Mouse (Mus musculus): Measurements from ENCODE around the gene Oxsr1.
A peak's percentile ranks its signal among the peaks of the same experiment; 100 is the strongest.
"Not testable (repeated sequence)": the region's sequence is repeated elsewhere in the genome, so short reads cannot be mapped to it uniquely, and the experiment has no call there.

Gene Oxsr1

DNA sequence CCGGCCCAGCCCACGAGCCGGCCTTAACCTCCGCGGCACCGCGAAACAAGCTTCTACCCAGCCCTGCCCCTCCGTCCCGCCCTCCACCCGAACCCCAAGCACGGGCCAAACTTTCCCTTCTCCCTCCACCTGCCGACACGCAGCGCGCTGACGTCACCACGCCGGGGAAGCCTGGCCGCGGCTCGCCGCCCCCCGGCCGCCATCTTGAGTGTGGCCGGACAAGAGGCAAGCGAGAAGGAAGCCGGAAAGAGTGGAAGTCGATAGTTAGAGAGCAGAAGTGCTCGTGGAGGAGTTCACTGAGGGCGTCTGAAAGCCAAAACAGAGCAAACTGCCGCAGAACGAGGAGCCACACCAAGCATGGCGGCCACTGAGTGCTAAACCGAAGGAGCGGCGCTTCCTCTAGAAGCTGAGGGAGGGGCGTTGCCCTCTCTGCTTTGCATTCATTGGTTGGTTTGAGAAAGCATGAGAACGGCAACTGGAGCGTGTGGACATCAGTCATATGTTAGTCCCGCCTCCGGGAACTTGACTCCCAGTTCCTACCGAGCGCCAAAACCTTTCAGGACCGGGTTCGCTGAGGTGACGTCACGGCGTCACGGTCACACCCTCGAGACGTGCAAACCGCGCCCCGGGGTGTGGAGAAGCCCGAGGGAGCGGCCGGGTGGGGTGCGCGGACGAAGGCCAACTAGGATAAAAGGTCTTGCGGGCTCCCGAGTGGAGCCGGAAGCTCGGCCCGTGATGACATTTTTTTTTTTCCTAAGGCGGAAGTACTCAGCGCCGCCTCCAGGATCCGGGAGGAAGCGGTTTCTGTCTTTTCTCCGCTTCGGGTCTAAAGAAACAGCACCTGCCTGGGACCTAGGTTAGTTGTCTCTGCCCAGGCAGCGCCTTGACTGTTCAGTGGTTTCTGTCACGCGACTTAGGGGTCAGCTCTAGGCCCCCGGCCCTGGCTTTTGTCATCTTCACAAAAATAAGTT lies at the start of gene Oxsr1:
Gene Oxsr1, minus strand, starts transcription at position 139 of the 971 bp plus-strand sequence.
- DNase-seq (ENCODE audit: low read depth, low spot score) = peak; percentile 100

DNA sequence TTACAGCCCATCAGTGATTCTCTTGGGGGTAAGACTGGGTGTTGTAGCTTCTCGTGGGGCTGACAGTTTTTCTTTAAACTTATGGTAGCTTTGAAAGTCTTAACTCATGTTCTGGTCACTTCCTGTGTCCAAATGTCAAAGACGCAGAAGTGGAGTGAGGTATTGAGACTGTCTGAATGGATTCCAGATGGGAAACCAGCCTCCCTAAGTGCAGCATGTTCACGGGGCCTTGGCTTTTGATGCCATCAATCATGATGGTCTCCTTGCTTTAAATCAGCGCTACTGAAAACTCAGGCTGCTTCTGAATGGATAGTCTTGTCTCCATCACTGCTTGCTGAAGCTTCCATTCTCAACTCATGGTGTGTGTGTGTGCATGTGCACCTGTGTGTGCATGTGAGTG lies 49.0 kb upstream of the Oxsr1 start:
- no peak for DNase-seq (ENCODE audit: low read depth, low spot score)

DNA sequence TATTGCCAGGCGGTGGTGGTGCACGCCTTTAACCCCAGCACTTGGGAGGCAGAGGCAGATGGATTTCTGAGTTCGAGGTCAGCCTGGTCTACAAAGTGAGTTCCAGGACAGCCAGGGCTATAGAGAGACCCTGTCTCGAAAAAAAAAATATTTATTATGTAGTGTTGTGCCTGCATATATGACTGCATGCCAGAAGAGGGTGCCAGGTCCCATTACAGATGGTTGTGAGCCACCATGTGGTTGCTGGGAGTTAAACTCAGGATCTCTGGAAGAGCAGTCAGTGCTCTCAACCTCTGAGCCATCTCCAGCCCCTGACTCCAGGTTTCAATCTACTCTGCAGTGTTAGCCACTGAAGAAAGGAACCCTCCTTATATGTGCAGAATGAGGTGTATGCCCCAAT lies 48.5 kb upstream of the Oxsr1 start:
- not testable (repeated sequence) for DNase-seq (ENCODE audit: low read depth, low spot score)

DNA sequence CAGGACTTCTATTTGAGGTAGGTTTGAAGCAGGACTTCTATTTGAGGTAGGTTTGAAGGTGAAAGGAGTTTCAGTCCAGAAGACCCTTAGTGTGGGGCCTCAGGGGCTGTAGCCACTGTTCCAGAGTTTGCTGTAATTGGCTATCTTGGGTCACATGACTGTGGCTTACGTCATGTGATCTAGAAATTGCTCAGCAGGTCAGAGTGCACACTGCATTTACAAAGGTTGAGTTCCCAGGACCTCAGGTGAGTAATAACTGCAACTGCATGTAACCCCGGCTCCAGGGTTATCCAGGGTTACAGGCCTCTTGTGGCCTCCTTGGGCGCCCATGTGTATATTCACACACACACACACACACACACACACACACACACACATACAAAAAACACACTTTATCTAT lies 46.1 kb upstream of the Oxsr1 start:
- DNase-seq (ENCODE audit: low read depth, low spot score) = no peak

DNA sequence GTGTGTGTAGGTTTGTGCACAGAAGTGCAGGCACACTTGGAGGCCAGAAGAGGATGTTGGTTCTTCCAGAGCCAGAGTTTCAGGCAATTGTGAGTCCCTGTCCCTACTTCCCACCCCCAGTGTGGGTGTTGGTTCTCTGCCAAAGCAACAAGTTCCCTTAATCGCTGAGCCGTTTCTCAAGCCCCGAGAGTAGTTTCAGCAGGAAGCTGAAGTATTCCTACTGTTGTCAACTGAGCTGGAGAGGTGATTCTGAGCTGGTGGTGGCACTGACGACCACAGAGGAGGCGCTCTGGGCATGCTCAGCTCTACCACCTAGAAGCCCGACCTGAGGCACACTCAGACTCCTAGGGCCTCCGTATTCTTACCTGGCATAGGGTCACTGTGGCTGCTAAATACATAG lies 43.1 kb upstream of the Oxsr1 start, which contains the start of gene Slc22a14:
Gene Slc22a14, minus strand, starts transcription at position 270 of the 400 bp plus-strand sequence.
- no peak for DNase-seq (ENCODE audit: low read depth, low spot score)

DNA sequence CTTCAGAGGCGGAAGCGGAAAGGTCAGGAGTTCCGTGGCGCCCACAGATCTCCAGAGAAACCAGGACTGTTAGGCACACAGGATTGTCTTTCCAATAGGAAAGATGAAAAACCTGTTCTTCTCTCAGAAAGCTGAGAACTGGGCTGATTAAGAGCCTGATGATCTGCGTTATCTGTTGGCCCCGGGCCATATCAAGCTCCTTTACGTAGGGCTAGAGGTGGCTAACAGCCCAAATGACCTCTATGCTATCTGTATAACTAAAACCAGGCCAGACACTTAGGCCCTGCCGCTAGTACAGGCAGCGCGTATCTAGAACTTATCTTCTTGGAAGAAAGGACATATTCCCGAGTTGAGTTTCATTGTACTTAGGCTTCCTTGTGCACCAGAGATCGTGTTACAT lies 41.0 kb upstream of the Oxsr1 start:
- DNase-seq (ENCODE audit: low read depth, low spot score) = no peak

DNA sequence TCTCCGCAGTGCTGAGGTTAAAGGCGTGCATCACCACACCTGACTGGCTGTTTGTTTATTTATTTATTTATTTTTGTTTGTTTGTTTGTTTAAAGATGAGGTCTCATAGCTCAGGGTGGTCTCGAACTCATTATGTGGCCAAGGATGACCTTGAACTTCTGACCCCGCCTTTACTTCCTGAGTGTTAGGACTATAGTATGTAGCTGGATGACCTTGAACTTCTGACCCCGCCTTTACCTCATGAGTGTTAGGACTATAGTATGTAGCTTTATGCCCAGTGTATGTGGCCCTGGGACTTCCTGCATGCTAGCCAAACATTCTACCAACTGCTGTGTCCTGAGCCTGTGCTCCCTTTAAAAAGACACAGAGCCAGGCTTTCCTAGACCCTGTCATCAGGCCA lies 39.2 kb upstream of the Oxsr1 start:
- DNase-seq (ENCODE audit: low read depth, low spot score) = peak; percentile 77

DNA sequence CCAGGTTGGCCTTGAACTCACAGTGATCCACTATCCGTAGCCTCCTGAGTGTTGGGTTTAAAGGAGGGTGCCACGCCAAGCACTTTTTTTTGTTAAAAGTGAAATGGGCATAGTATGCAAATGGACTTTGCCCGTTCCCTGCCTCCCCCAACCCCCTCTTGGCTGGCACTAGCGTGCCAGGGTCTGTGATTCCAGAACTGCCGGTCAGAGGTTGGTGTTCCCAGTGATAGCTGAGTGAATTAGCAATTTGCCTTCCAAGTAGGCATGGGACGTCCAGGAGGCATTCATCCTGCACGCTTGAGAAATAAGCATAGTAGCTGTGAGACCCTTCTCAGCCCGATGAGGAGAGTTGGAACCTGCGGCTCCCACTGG lies 35.8 kb upstream of the Oxsr1 start:
- DNase-seq (ENCODE audit: low read depth, low spot score) = no peak

DNA sequence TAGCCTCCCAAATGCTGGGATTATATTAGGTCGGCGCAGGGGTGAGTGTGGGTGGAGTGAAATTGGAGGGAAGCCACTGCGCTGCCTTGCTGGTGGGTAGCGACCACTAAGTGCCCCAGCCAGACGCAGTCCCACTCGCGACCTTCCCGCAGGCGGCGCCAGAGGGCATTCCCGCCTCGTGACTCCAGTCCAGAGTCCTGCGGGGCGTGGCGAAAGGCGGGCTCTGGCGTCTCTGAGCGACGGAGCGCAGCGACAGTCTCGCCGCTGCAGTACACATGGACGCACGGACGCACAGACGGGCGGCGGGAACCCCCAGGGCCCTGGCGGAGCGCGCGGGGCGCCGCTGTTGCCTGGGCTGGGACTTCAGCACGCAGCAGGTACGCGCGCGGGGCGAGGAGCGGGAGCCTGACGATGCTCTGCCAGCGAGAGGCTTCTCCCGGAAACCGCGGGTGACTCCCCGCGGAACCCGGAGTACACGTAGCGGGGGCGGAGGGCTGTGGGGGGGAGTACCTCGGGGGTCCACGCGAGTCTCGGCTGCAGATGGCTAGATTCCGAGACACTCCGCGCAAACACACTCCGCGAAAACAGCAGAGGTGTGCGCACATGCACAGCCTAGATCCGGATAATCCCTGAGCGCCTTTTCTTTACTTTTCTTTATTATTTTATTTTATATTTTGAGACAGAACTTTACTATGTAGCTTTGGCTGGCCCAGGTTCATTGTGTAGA lies 35.3 kb upstream of the Oxsr1 start, which contains the start of gene Xylb:
Gene Xylb, plus strand, starts transcription at position 51 of the 727 bp plus-strand sequence.
- DNase-seq (ENCODE audit: low read depth, low spot score) = peak; percentile 94

DNA sequence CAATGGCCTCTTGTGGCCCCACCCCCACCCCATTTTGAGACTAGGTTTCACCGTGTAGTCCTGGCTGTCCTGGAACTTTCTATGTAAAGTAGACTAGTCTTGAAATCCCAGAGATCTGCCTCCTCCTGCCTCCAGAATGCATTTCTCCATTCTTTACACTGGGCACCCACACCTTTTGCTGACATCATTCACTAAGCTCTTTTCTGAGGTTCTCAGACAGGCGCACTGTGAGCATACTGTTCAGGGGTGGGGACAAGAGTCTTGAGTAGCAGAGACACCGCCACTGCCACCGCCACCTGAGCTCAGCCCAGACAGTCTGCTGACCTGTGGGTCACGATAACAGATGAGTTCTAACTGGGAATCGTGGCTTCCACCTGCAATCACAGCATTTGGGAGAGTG lies 33.7 kb upstream of the Oxsr1 start:
- DNase-seq (ENCODE audit: low read depth, low spot score) = no peak

DNA sequence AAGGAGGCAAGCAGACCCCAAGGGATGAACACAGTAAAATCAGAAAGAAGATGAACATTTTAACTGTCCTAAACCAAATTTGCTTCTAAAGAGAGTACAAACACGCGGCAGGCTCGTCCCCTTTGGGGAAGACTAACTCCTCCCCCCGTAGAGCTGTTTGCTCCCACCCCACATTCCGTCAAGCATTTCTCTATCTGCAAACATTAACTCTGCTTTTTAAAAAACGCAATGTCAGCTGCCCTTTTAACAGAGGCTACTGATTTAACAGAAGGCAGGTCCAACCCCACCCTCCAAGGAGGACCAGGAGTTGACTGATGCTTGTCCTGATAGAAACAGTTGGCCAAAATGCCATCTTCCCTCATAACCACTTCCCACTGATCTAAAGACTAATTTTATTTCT lies 31.7 kb upstream of the Oxsr1 start:
- DNase-seq (ENCODE audit: low read depth, low spot score) = no peak

DNA sequence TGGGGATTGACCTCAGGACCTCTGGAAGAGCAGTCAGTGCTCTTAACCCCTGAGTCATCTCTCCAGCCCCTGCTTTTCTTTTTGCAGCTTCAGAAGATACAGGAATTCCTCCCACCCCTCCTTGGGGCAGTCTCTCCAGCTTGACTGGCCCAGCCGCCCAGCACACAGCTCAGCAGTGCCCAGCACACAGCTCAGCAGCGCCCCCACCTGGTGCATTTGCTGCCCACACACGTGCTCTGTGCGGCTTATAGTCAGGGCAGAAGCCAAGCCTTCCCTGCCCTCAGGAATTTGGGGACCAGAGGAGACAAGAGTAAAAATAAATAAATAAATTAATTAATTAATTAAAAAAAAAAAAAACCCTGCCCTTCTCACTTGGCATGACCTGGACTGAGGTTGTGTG lies 29.8 kb upstream of the Oxsr1 start:
- DNase-seq (ENCODE audit: low read depth, low spot score) = peak; percentile 81

DNA sequence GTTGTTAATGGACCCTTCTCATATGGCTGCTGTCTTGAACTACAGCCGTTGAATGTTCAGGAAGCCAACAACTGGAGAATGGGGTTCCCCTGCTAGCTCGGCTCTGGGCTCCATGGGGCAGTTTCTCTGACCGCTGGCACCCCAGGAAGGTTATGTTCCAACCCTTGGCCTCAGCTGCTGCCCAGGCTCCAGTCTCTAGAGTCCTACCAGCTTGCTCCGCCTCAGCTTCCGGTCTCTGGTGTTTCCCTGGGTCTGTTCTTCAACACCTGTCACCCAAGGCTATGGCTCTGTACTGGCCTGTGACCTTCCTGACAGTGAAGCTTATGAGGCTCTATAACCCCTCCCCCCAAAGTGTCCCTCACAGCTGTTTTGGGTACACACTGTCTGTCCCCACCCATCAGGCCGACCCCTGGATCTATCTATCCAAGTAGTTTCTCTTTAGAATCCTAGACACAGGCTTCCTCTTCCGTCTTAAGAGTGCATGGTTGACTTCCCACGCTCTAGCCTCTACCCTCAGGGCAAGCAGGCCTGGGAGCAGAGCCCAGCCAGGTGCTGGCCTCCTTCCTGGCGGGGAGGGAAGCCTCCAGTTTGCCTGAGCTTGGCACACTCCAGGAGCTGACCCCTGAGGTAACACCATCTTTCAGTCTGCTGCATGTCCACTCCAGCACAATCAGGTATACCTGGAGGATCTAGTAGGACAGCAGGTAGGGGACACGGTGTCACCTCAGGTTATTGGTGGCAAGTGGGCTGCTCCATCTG lies 28.9 kb upstream of the Oxsr1 start:
- DNase-seq (ENCODE audit: low read depth, low spot score) = no peak

DNA sequence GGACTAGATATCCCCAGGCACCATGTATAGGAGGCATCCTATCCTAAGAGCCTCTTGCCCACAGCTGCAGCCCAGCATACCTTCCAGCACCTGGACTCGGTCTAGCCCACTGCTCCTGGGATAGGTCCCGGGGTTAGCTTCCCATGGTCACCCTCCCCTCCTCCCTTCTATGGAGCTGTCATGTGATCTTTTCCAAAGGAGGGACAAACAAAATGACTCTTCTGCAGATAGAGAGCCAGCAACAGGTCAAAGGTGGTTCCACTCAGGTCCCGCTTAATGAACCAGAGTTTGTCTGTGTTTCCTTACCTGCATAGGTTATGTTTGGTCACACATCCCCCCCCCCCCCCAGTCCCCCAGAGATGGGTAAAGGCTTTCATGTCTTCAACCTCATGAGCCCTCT lies 28.3 kb upstream of the Oxsr1 start:
- no peak for DNase-seq (ENCODE audit: low read depth, low spot score)

DNA sequence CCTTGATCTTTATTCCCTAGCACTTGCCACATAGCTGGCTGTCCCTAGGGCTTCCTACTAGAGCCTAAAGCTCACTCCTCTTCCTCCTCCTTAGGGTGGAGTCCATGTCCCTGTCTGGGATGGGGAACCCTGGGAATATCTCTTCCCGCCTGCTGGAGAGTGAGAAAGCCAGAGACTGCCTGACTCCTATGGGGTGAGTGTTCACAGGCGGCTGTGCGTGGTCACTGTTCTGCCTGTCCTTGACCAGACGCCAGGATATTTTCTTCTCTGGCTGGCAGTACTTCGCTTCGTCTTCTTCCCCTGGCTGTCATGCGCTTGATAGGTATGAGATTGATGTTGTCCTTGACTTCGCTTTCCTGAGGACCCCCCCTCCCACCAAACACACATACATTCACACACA lies 24.1 kb upstream of the Oxsr1 start:
- DNase-seq (ENCODE audit: low read depth, low spot score) = no peak

DNA sequence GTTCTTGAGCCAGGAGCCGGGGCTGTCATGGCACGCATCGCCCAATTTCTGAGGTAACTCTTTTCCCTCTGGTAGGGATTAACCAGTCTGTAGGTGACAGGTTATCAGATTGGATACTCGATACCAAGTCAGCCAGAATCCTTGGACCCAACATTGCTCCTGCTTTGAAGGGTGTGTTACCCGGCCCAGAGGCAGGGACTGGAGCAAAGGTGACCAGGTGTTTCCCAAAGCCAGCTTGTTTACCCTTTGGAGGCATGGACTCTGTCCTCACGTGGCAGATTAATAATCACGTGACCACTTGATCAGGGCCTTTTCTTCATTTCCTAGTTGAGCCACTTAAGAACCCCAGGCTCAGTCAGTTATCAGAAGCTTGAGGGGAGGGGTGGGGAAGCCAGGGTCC lies 20.5 kb upstream of the Oxsr1 start:
- no peak for DNase-seq (ENCODE audit: low read depth, low spot score)

DNA sequence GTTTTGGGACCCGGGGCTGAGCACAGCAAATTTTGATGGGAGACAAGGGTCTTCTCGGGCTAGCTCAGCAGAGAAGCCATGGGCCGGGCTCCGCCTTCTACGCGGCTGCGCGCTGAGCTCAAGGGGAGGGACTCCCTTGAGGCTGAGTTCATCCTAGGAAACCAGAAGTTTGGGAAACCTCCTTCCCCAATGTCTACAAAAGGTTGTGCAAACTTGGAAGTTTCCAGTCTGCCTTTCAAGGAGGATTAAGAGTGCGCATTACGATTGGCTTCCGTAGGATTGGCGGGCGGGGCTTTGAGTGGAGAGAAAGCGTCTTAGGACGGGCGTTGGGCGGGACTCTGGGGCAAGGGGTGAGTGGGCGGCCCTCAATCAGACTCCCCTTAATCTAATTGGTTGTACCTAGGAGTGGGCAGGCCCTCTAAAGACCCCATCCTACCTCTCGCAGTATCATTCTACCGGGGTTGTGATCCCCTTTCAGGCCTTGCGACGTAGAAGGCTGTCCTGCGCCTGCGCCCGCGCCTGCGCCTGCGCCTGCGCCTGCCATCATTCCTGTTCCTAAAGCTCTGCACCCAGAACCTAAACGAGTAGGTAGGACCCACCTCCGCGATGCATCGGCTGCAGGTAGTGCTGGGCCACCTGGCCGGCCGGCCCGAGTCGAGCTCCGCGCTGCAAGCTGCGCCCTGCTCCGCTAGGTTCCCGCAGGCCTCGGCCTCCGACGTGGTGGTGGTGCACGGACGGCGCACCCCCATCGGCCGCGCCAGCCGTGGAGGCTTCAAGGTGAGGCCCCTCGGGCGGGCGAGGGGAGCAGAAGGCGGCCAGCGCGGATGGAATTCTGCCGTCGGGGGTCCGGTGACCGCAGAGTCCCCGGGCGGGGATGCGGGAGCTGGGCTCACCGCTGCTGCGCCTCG lies 18.9 kb upstream of the Oxsr1 start, which contains the start of gene Myd88:
Gene Myd88, minus strand, starts transcription at position 503 of the 908 bp plus-strand sequence.
- DNase-seq (ENCODE audit: low read depth, low spot score) = peak; percentile 100

DNA sequence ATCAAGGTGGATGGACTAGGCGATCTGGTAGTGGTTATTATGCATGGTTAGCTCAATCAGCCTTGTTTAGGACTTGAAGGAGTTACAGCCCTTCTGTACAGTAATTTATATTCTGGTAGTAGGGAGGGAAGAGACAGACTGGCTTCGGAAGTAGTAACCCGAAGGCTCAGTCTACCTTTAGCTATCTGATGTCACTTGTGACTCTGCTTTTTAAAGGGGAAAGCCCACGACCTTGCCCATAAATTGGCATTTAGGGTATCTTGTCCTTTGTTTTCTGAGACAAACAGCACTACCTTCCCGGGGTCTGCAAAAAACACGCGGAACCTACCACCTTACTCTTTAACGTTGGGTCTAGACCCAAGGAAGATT lies 18.0 kb upstream of the Oxsr1 start:
- no peak for DNase-seq (ENCODE audit: low read depth, low spot score)

DNA sequence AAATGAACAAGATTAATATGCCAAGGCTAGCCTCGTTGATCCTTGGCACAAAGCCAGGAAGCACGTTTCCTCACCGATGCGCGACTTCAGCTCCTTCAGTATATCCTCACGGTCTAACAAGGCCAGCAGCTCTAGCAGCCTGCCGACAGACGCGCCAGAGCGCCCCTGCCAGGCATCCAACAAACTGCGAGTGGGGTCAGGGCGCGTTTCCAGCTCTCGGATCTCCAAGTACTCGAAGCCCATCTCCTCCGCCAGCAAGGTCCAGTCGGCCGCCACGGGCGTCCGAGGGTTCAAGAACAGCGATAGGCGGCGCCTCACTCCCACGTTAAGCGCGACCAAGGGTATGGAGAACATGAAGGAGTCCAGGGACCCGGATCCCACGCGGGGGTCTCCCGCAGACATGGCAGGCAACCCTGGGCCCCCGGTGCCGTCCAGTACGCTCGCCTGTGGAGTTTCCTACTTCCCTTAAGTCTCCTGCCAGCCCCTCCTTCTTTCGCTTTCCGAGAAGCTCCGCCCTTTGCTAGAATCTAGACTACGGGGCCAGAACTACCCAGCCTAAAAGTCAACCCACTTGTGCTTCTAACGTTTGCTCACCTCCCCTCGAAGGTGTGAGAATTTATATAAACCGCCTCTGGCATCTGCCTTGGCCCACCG lies 17.5 kb upstream of the Oxsr1 start, which contains the start of gene Acaa1a:
Gene Acaa1a, plus strand, starts transcription at position 119 of the 654 bp plus-strand sequence.
- DNase-seq (ENCODE audit: low read depth, low spot score) = peak; percentile 71

DNA sequence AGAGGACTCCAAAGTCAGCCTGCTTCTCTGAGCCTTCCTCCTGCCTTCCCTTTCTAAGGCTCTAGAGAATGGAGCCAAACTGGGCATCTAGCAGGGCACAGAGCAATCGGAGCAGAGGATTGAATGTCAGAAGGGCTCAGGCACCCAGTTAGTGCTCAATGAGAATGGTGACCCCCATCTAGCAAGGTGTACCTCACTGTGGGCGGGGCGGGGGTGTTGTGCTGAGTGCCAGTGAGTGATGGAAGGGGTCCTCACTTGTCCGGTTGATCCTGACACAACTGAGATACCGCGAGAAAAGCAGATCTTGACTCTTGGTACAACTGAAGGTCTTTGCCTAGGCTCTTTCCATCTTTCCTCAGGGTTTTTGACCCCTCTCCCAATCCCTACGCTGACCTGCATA lies 16.9 kb upstream of the Oxsr1 start:
- DNase-seq (ENCODE audit: low read depth, low spot score) = peak; percentile 12
